Mouse (Mus musculus) spleen, adult 18-20 months (tissue): ENCODE results near the gene Psmb7.
A peak's percentile ranks its signal among the peaks of the same experiment; 100 is the strongest.

Experiments
- DNase-seq, 2 experiments: peaks; one replicate each; pipeline ENCODE4 v3.0.0; 2022; ENCODE audit warnings: mixed read lengths in 2 of 2

The Psmb7 gene

DNA sequence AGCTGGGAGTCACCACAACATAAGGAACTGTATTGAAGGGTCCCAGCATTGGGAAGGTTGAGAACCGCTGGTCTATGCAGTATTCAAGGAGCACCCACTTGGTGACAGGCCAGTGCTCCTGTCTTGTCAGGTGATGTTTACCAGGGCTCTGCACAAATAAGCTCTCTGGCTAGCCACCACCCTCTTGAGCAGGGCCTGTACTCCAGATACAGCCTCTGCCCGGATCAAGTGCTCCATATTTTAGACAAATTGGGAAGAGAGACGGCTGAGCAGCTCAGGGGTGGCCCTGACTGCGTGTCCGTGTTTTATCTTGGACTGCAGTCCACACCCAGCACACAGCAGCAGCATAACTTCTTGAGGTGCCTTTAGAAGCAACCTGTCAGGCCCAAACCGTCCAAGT lies 57.2 kb downstream of the Psmb7 start:
- DNase-seq, result no peak

DNA sequence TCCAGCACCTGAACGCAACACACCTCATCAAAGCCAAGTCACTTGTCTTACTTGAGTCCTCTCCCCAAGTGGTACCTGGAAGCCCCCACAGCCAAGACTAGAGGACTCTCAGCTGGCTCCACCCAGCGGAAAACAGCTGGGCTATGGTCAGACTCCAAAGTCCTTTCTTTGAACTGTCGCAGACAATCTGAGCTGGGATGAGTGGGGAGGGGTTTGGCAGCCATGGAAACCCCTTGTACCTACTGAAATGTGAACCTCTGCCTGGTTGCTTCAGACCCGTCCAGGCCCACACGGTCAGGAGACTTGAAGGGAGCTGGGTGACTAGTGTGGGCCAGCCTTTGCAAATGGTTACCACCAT lies 58.5 kb downstream of the Psmb7 start:
- DNase-seq, result no peak

DNA sequence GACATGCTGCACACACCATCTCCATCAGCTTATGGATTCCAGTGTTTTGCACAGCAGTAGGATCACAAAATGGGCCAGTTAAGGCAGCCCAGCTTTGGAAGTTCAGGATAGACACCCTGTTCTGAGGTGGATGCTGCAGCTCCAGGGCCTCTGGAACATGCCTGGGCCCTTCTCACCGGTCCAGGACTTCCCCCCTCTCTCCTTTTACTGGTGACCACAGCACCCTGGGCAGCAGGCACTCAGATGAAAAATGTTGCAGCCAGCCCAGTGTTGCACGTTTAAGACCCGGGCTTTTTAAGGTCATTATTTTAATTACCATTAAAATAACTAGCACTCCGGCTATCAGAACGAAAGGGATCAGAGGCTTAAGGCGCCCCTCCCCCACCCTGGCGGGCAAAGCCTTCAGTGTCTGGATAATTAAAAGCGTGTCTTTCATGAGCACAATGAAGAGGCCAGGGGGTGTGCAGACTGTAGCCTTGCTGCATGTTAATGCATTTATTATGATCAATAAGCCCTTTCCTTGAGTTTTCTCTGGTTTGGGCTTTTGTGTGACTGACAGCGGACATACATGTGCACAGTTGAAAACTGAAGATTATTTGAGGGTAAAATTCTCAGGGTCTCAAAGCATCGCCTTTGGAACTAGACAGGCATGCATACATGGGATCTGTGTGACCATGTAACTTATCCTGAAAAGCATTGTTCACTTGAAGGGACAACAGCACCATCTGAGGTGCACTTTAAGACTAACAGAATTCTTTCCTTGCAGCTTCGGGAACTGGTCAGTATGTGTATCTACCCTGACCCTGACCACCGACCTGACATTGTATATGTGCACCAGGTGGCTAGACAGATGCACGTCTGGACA lies 59.1 kb downstream of the Psmb7 start:
- no peak for DNase-seq

DNA sequence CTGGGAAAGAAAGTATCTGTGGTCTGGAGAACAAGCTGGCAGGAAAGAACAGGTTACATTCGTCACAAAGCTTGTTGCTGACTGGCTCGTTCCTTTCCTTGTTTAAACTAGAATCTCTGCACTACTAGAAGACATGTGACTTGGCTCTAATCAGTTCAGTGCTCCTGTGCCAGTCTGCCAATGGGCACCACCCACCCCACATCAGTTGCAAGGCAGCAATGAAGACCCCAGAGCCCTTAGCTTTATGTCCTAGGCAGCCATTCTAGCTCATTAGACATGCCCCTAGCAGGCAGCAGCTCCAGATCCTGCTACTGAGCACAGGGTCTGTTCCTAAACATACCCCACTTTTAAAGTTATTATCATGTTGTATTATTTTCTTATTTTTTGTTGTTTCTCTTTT lies 59.9 kb downstream of the Psmb7 start:
- no peak for DNase-seq

DNA sequence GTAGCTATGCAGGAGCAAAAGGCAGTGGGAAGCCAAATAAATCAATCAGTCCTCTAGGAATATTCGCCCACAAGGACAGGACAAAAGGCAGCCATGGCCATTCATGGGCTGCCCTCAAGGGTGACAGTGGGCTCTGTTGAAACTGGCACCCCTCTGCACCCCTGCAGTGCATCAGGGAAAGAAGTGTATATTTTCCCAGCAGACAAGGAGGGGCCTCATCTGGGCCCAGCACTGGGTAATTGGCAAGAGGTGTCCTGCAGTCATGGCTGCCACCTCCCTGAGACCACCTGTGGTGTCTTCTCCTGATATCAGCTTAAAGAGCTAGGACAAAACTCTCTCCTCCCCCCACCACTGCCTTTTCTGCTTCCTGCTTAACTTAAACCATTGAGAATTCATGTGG lies 64.4 kb downstream of the Psmb7 start:
- DNase-seq, result no peak

DNA sequence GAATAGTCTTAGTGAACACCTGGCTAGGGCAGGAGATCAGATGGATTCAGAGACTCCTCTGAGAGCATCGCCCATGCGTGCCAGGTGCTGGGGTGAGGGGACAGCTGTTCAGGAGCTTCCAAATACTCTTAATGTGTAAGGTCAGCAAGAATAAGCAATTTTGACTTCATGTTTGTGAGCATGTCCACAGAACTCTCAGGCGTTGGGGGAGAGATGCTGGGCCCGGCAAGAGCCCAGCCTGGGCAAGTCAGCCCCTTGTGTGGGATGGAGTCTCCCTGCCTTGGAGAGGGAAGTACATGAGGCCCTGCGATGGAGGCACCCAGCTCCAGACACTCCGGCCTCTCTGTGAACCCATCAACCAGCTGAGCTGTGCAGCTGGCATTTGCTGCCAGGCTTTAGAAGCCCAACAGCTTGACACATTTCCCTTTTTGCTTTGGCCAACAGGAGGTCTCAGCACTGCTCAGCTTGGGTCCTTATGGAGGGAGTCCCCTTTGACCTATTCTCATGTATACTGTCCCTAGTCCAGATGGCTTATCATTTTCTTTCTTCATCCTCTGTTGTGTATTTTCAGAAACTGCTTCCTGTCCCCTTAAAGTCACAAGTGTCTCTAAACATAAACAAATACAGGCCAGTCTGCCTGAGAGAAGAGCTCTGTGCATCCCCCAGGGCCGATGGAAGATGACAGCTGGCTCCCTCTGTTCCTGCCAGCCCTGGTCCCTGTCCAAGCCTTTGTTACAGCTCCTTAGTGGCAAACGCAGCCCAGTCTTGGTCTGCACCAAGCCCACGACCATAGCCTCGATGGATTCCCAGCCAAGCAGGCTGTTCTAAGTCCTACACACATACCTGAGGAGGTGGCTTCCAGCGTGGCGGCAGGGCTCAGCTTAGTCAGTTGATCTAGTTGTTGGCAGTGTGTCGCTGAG lies 65.0 kb downstream of the Psmb7 start:
- DNase-seq, result no peak

DNA sequence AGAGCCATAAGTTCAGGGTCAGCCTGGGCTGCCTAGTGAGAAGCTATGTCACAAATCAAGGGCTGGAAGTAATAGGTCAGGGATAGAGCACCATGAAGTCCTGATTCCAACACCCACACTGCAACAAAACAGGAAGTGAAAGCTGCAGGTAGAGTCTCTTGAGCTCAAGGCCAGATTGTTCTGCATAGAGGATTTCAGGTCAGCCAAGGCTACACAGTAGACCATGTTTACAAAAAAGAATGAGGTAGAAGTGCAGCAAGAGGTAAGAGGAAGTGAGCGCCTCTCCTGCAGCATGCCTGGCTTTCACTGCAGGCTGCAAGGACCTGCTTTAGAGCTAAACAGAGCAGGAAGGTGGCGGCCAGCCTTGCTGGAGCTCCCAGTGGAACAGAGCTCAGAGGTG lies 69.2 kb downstream of the Psmb7 start:
- peak in 1 of 2 experiments; percentile 23 for DNase-seq

DNA sequence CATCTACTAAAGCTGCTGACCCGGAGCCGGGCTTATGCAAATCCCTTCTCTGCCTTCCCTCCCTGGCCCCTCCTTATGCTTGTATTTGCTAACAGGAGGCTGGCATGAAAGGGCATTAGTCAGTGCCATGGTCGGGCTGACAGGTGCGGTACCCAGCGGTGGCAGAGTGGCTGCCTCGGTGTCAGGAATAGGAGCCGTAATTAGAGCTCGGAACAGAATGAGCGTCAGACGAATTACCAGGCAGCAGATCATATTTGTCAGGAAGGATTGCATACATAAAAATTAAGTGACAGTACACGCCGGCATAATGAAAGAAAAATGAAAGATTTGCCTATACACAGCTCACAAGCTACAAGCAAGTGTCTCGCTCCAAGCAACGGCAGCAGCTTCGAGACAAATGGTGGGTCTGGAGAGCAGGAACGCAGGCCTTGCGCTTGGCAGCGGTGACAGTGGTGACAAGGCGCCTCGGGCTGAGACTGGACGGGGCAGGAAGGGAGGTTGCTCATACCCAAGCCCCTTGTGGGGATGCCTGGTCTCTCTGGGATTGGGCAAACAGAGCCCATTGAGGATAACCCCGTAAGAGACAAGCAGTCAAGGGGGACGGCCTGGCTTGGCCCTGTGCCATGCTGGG lies 71.8 kb downstream of the Psmb7 start:
- no peak for DNase-seq

DNA sequence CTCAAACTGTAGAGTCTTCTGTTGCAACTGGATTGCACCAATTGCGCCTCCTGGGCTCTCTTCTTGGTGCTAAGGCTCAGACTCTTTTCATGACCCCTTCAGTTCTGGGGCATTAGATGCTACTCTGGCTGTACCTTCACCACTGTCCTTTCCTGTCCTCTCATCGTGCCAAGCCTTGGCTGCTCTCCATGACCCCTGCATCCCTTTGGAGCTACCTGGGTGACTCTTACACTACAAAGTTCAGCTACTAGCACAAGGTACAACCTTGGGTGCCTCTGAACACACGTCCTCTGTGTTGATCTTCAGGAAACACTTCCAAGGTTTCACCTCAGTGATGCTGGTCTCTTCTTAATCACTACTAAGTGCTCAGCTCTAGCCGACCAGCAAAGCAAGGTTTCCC lies 81.3 kb downstream of the Psmb7 start:
- no peak for DNase-seq

DNA sequence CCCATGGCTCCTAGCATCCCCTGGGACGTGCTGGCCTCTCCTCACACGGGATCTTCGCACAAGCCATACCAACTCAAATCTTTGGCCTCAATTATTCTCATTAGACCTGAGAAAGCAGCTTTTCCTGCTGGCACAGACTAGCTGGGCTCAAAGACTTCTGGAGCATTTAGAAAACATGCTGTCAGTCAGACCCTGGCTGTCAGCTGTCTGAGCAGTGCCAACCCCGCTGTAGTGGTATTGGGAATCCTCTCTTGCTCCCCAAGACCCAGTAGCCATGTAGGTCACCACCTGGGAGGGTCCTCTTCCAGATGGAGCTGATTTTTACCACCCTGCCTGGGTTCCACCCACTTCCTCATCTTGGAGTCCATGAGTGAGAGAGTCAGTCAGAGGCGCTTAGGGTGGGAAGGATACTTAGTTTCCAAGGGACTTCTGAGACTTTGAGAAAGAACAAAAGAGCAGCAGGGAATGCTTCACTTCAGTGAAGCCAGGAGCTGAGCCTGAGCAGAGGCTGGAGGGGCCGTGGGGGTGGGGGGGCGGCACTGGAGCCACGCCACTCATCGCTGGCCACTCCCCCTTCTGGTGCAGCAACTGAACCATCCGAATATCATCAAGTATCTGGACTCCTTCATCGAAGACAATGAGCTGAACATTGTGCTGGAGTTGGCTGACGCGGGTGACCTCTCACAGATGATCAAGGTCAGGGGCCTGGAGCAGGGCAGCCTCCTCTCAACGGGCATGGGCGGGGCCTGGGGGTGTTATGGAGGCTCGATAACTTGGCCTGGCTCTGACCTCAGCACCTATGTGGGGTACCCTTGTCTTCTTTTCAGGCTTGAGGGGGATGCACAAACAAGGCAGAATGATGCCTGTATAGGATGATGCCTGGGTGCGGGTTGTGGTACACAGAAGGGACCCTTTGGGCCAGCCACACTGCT lies 83.3 kb downstream of the Psmb7 start:
- DNase-seq, result no peak

DNA sequence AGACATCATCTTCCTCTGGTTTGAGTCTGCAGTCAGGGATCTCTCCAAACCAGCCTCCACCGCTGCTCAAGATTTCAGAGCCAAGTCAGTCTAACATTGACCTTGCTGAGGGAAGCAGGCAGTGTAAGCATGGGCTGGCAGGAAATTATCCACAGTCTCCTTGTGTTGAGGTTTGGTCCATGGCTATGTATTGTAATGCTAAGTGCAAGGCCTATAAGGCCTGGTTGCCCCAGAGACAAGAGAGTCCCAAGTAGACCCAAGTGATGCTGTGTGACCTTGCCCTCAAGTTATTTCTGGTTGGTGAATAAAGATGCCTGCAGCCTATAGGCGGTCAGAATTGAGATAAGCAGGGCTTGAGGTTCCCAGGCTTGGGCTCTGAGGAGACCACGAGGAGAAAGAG lies 87.2 kb downstream of the Psmb7 start:
- no peak for DNase-seq

DNA sequence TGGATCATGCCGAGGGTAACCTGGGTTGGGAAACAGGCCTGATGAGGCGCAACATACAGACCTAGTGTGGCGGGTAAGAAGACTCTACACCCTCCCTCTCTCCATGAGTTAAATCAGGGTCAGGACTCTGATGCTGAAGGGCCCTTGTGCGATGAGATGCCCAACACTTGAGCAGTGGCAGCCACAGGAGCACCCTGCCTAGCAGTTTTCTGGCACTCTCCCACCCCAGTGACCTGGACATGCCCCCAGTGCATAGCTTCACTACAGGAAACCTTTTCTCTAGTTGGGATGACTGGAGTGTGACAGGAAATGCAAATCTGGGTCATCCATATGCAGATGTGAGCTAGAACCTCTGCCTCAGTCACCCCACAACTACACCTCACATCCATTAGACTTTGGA lies 88.2 kb downstream of the Psmb7 start:
- no peak for DNase-seq

DNA sequence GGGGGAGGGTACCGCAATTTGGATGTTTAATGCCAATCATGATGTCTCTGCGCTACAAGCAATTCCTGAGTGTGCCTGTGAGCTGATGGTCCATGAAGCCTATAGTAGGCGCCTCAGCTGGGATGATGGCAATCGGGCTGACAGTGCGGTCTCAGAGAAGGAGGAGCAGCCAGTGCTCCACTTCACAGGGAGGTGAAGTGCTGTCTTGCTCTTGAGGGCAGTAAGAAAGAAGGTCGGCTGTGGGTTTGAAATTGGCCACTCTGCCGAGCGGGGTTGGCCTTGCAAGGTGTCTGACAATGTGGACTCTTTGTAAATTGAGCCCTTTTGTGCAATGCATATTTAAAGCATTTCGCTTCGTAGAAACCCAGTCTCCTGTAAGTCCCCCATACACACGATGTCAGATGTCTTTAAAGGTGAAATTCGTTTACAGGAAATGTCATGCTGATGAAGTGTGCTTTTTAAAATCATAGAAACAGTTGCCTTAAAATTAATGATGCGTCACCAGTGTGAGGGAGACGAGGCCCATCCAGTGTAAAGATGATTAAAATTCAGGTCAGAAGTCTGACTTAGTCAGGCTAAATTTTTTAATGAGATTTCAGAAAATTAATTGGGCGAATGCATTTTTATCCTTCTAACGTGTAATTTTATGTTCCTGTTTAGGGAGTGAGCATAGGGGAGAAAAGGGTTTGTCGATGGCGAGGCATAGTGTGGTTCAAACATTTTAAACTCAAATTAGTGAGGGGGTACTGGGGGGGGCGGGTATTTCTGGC lies 89.5 kb downstream of the Psmb7 start:
- DNase-seq, result no peak

DNA sequence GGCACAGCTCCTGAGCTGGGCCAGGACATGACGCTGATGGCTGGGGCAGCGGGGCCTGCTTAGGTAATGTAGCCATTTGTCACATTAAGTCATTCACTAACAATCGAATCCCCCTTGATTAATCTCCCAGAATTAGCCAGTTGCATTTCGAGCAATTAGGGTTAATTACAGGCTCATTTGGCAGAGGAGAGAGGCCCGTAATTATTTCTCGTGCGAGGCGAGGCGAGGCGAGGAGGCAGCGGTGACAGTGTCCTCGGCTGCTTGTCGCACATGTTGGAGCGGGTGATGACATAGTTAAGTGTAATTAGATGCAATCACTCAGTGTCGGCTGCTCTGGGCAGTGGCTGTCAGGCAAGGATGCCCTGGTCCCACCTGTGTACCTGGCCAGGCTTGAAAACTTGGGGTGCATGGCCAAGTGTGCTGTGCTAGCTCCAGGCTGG lies 91.9 kb downstream of the Psmb7 start:
- no peak for DNase-seq

DNA sequence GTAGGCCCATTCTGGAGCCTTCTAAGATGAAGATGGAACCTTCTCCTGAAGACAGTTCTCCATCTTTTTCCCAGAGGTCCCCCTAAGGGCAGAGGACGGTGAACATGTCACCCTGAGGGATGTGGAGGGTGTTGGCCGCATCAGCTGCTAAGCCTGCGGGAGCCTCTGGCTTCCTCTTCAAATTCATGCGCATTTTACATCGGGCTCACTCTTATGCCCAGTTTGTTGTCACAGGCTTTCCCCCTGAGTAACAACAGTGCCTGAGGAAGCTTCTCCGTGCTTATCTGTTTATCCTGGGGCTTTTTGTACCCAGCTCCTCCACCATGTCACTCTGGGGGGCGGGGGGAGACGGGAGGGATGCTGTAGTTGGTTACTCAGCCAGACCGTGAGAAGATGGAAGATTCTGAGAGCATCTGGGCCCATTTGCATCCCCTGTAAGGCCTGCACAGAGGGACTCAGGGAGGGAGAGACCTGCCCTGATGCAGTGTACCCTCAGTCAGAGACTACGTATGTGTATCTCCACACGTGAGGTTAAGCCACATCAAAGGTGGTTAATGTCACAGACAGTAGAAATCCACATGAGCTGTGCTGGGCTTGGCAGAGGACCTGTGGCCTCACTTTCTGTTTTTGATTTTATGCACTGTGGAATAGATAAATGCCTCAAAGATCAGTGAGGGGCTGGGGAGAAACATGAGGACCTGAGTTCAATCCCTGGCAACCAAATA lies 95.9 kb downstream of the Psmb7 start:
- DNase-seq, result no peak

DNA sequence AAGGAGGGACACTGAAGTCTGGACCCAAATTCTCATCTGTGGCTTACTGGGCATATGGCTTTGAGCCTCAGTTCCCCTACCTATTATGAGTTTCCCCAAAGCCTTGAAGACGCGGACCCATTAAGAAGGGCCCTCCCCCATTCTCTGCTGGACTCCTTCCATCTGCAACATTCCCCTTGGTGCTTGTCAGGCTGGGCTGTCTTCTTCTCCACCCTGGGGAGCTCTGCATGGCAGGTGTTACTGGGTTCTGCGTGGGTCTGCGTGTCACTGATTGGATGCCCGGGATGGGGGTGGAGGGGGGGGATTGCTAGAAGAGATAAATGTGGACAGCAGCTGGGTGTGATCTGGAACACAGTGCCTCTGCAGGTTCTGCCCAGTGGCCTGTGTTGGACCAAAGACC lies 97.1 kb downstream of the Psmb7 start:
- DNase-seq, result no peak

DNA sequence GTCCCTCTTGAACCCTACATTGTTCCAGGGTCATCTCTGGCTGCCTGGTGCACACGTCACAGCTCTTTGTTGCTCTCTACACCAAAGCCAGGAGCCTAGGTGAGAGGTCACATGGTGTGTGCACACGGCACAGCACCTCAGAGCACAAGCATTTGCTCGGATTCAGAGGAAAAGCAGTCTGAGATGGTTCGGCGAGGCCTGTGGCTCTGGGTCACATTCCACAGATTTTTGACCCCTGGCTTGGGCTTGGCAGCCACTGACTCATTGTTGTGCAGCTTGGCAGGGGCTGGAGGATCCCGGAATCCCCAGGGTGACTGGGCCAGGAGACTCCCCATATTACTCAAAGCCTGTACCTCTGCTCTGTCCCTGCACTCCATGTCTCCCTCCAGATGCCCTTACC lies 97.7 kb downstream of the Psmb7 start:
- no peak for DNase-seq

DNA sequence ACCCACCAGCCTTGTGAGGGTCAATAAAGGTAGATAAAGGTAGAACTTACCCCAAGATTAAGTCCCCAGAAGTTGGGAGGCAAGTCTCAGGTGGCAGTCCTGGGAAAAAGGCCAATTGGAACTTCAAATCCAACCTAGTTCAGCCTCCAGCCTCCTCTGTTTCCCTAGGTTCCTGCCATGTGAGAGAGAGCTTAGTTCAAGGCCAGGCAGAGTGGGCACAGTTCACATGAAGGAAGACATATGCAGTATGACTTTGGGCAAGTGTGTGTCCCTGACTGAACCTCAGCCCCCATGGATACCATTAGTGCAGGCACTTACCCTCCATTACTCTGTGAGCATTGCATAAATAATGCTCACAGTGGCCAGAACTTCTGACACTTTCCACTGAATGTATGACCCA lies 98.2 kb downstream of the Psmb7 start:
- no peak for DNase-seq

DNA sequence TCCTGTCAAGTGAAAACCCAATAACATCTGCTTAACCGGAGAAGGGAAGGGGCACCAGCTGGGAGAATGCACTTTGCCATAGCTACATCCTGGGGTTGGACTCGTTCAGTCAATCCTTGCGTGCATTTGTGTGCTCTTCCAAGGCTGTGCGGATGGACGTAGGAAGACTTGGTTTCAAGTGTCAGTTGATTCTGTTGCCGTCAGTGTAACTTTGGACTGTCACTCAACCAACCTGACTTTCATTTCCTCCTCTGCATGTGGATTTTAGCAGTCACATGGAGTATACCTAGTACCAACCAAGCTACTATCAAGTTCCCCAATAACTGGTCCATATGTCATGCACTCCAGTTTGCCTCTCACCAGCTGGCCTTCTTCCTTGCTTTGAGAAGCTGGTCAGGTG lies 98.9 kb downstream of the Psmb7 start:
- DNase-seq, result no peak

DNA sequence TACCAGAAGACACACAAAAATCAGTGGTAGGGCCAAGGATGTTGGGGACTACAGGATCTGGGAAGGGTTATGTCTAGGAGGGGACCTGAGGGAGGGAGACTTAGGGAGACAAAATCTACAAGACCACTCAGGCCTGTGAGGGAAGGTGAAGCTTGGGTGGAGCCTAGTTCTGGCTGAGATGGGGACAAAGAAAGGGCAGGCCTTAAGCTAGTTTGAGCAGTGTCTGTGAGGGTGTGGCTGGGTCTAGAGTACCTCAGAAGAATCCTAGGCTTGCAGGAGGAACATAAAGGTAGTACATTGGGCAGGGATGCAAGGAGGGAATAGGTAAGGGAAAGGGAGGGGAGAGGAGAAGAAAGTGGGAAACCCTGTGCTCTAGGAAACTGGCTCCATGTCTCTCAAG lies 99.5 kb downstream of the Psmb7 start:
- DNase-seq, result no peak

DNA sequence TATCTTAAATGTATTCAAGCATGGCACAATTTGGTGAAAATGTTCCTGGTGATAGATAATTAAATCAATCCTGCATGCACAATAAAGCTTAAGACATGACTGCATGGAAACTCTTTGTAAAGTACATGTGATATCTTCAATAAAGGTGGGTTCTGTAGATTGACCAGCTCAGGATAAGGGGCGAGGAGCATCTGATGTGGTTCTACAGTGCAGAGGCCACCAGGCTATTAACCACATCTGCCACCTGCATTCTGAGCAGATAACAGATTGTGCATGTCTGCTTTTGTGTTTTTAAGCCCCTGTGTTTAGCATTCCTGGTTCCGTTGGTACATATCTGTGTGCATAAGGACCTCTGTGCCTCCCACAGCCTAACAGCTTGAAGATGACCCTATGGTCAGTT lies 100.7 kb downstream of the Psmb7 start:
- DNase-seq, result no peak
